In the genomic region with DNA sequence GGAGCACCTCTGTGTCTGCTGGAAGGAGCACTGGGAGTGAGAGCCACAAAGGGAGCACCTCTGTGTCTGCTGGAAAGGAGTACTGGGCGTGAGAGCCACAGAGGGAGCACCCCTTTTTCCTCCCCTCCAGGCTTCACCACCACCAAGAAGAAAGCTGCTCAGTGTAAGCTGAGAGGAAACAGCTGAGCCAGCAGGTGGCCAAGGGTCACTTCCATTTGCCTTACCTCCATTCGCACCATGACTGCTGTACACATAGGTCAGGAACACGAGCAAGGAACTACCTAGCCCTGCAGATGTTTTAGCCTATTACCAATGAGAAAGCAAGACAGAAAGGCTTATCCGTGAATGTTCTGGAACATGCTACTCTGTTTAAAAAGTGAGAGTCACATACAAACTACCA, we compare ENCODE assay signal across 15 mouse cellular contexts.
"Had no signal": no experiment of that assay in that cellular context is flagged by ENCODE, and none has a peak within 500 bp of the region (broad histone marks: within the 10 kb centered on the region; RNA-seq: fewer than 3 reads in every experiment).

No protein-coding gene starts in this region.

- H3K4me1 ChIP-seq: neural tube, embryonic 12.5 days had no signal

- H3K4me2 ChIP-seq: limb, embryonic 12.5 days; neural tube, embryonic 12.5 days had no signal

- H3K4me3 ChIP-seq: limb, embryonic 12.5 days; midbrain, embryonic 10.5 days; neural tube, embryonic 12.5 days had no signal

- H3K9me3 ChIP-seq: limb, embryonic 12.5 days; midbrain, embryonic 10.5 days; neural tube, embryonic 12.5 days had no signal

- ATAC-seq: hindbrain, embryonic 16.5 days; lung, postnatal 0 days had no signal

- H3K27ac ChIP-seq: limb, embryonic 12.5 days; liver, embryonic 14.5 days; midbrain, embryonic 10.5 days; neural tube, embryonic 12.5 days had no signal

- DNase-seq: layer of hippocampus, adult 9-11 months; liver; lung, adult 2 months; lung, postnatal 36 days; midbrain, embryonic 14.5 days; right cerebral cortex, postnatal 4 days; spleen, adult 18-20 months; thymus, adult 18-20 months; thymus, postnatal 14 days had no signal

- H3K27me3 ChIP-seq: limb, embryonic 12.5 days; neural tube, embryonic 12.5 days had no signal

- H3K9ac ChIP-seq: limb, embryonic 12.5 days; liver, embryonic 14.5 days; neural tube, embryonic 12.5 days had no signal
